Mouse (Mus musculus) cerebellum, adult 2 months (tissue): ENCODE results near the gene Capn11.

ENCODE experiments used
- CTCF ChIP-seq: fragments of 200-500 bp; IDR thresholded peaks from 2 replicates; pipeline ENCODE4 v1.5.1; 2011; ENCODE audit warnings: low read depth, mild to moderate bottlenecking, control low read depth, low read length, moderate library complexity, borderline replicate concordance; ENCODE audit not compliant: insufficient read depth
- POLR2A ChIP-seq: fragments of 200-500 bp; IDR thresholded peaks from 2 replicates; pipeline ENCODE4 v1.6.1; 2011; ENCODE audit warnings: low read length, control low read depth, borderline replicate concordance; ENCODE audit not compliant: insufficient read depth

GRCm38 (mm10) chr17:45617655-45618054 is 41.5 kb downstream of the Capn11 start:
- TF ChIP-seq POLR2A: no peak
- no peak for TF ChIP-seq CTCF
